Mouse (Mus musculus): ENCODE measurements around the gene Afap1l2. TPM values are rescaled to one million over a fixed set of nuclear protein-coding genes. Genes with fewer than 3 reads are reported as not detected.

Gene Afap1l2
- total and polyA plus RNA-seq, 2 experiments: 0.55 to 0.77 TPM

DNA sequence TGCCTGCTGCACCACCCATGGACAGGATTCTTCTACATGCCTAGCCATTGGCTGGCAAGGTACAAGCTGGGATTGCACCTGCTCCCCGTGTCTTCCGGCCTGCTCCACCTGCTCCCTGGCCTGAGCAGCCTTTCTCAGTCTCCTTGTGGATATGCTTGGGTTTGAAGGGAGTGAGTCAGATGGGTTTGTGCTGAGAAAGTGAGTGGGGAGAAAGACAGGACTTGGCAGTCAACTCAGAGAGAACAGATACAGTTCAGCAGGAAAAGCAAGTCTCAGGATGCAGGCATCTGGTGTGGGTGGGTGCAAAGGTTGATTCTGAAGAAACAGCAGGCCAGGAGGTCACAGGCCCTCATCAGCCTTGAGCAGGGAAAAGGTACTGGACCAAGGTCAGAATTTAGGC lies 27.2 kb downstream of the Afap1l2 start:
- H3K79me2 ChIP-seq (ENCODE audit: control insufficient read depth, insufficient read depth, low read length): no peaks in the 10 kb centered on the region
- no peaks in the 10 kb centered on the region for H3K36me3 ChIP-seq (ENCODE audit: control insufficient read depth, insufficient read depth, low read length)
- H3K27me3 ChIP-seq (ENCODE audit: control insufficient read depth, insufficient read depth, low read length): no peaks in the 10 kb centered on the region
- DNase-seq (ENCODE audit: extremely low read depth, low read depth, low spot score): no peak
- no peak overlapping the region for H3K27ac ChIP-seq (replicated peaks; ENCODE audit: insufficient read depth, low read depth, low read length)
- H3K4me3 ChIP-seq (ENCODE audit: insufficient read depth, low read depth, low read length): no peak overlapping the region
- WGBS: 100% methylated on average over 2 of the region's 2 CpGs
- H3K4me1 ChIP-seq (ENCODE audit: control insufficient read depth, insufficient read depth, low read length): peaks cover 2% of the 10 kb centered on the region; the same call in 1 of the 2 replicates
- no peak for TF ChIP-seq POLR2A (IDR thresholded peaks at IDR 0.05; ENCODE audit: extremely low read depth, insufficient read depth, low read length)
- TF ChIP-seq CTCF (IDR thresholded peaks at IDR 0.05; ENCODE audit: low read depth, low read length): no peak
- no peak overlapping the region for H3K9ac ChIP-seq (ENCODE audit: low read depth, low read length)

DNA sequence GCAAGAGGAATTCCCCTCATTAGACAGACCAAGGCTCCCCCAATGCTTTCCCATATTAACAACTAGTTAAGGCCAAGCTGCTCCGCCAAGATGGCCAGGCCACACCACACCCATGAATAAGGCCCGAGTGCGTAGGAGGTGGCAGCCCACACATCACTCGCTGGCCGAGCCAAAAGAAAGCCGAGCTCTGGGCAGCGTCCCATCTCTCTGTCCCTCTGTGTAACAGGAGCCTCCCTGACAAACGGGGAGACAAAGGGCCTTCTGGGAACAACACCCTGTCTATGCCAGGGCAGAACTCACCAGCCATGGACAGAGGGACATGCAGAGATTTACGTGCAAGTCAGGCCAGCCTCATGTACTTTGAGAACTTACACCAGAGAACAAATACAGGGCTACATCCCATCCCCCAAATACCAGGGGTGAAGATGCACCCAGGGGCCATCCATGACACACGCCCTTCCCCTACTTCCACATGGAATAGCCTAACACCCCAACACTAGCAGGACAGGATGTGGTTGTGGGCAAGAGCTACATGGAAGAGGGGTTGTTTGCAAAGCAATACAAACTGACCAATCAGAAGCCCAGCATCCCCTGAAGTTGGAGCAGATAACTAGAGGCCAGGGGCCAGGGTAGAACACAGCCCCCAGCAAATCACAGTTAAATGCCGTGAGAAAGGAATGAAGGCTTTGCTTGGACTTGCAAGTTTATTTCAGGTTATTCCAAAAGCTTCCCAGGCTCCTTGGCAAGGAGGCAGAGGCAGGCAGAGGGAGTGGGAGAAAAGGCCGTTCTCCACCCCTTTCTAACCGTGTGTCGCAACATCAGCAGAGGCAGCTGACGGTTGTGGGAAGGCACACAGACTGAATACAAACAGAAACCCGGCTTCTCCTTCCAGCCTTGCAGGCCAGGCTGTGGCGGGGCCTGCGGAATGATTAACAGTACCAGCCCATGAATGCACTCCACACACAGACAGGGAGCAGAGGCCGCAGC lies 30.8 kb downstream of the Afap1l2 start:
- Histone ChIP-seq H3K36me3 (ENCODE audit: control insufficient read depth, insufficient read depth, low read length) (no peaks in the 10 kb centered on the region), H3K27ac (replicated peaks; ENCODE audit: insufficient read depth, low read depth, low read length) (no peak overlapping the region), H3K4me1 (ENCODE audit: control insufficient read depth, insufficient read depth, low read length) (peaks cover 2% of the 10 kb centered on the region; the same call in 1 of the 2 replicates), H3K27me3 (ENCODE audit: control insufficient read depth, insufficient read depth, low read length) (no peaks in the 10 kb centered on the region), H3K9ac (ENCODE audit: low read depth, low read length) (no peak overlapping the region), H3K4me3 (ENCODE audit: insufficient read depth, low read depth, low read length) (no peak overlapping the region), H3K79me2 (ENCODE audit: control insufficient read depth, insufficient read depth, low read length) (no peaks in the 10 kb centered on the region)
- DNase-seq (ENCODE audit: extremely low read depth, low read depth, low spot score): peak; percentile 69
- 41% methylated on average over 19 of the region's 19 CpGs for WGBS
- no peak for TF ChIP-seq POLR2A (IDR thresholded peaks at IDR 0.05; ENCODE audit: extremely low read depth, insufficient read depth, low read length)
- TF ChIP-seq CTCF (IDR thresholded peaks at IDR 0.05; ENCODE audit: low read depth, low read length): no peak

DNA sequence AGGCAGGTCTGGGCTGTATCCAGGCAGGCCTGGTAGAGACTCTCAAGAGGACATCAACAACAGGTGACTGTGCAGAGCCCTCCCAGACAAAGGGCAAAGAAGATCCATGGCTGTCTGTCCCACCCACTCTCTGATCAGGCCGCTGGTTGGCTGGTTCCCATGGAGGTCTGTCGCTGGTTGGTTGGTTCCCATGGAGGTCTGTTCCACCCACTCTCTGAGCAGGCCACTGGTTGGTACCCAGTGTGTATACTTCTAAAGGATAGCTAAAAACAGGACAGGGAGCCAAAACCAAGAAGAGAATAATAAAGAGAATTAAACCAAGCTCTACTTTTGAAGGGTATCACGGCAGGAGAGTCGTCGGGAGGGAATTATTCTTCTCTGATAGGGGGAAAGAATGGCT lies 31.5 kb downstream of the Afap1l2 start:
- H3K9ac ChIP-seq (ENCODE audit: low read depth, low read length): no peak overlapping the region
- H3K4me3 ChIP-seq (ENCODE audit: insufficient read depth, low read depth, low read length): no peak overlapping the region
- H3K79me2 ChIP-seq (ENCODE audit: control insufficient read depth, insufficient read depth, low read length): no peaks in the 10 kb centered on the region
- H3K36me3 ChIP-seq (ENCODE audit: control insufficient read depth, insufficient read depth, low read length): no peaks in the 10 kb centered on the region
- peaks cover 2% of the 10 kb centered on the region; the same call in 1 of the 2 replicates for H3K4me1 ChIP-seq (ENCODE audit: control insufficient read depth, insufficient read depth, low read length)
- no peak for TF ChIP-seq POLR2A (IDR thresholded peaks at IDR 0.05; ENCODE audit: extremely low read depth, insufficient read depth, low read length)
- TF ChIP-seq CTCF (IDR thresholded peaks at IDR 0.05; ENCODE audit: low read depth, low read length): no peak
- H3K27me3 ChIP-seq (ENCODE audit: control insufficient read depth, insufficient read depth, low read length): no peaks in the 10 kb centered on the region
- no peak overlapping the region for H3K27ac ChIP-seq (replicated peaks; ENCODE audit: insufficient read depth, low read depth, low read length)
- WGBS: 92% methylated on average over 5 of the region's 5 CpGs
- no peak for DNase-seq (ENCODE audit: extremely low read depth, low read depth, low spot score)

DNA sequence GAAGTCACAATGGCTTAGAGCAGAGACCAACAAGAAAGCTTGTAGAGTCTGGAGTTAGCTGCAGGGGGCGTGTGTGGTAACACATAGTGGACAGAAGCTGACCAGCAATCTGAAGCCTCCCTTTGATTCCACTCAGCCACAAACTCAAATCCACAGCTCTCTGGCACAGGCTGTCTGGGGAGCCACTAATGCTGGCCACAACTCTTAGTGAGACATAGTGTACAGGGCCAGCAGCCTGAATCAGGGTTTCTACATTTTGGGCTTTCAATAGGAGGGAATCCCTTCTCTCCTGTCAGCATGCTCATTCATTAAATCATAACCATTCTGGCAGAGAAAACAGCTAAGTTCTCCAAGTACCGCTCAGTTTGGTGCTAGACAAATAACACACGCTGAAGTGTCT lies 32.5 kb downstream of the Afap1l2 start:
- no peak for TF ChIP-seq POLR2A (IDR thresholded peaks at IDR 0.05; ENCODE audit: extremely low read depth, insufficient read depth, low read length)
- no peak for TF ChIP-seq CTCF (IDR thresholded peaks at IDR 0.05; ENCODE audit: low read depth, low read length)
- no peak overlapping the region for H3K27ac ChIP-seq (replicated peaks; ENCODE audit: insufficient read depth, low read depth, low read length)
- no peaks in the 10 kb centered on the region for H3K27me3 ChIP-seq (ENCODE audit: control insufficient read depth, insufficient read depth, low read length)
- WGBS: 92% methylated on average over 3 of the region's 3 CpGs
- H3K4me3 ChIP-seq (ENCODE audit: insufficient read depth, low read depth, low read length): no peak overlapping the region
- H3K4me1 ChIP-seq (ENCODE audit: control insufficient read depth, insufficient read depth, low read length): peaks cover 2% of the 10 kb centered on the region; the same call in 1 of the 2 replicates
- H3K9ac ChIP-seq (ENCODE audit: low read depth, low read length): no peak overlapping the region
- no peak for DNase-seq (ENCODE audit: extremely low read depth, low read depth, low spot score)
- no peaks in the 10 kb centered on the region for H3K79me2 ChIP-seq (ENCODE audit: control insufficient read depth, insufficient read depth, low read length)
- H3K36me3 ChIP-seq (ENCODE audit: control insufficient read depth, insufficient read depth, low read length): no peaks in the 10 kb centered on the region

DNA sequence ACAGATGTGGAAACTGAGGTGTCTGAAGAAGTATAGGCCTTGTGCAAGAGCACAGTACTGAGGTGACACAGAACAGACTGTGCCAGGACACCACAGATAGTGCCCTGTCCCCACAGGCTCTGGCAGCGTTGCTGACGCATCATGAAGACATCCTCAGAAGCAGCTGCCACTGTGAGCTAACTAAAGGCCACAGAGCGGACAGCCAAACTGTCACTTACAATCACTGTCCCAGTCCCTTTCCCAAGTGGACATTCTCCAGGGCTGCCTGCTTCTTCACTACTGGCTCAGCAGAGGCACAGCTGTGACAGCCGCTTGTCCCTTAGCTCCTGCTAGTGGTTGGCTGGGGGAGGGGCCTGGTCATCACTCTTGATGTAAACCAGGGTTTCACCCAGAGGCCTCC lies 33.9 kb downstream of the Afap1l2 start:
- H3K36me3 ChIP-seq (ENCODE audit: control insufficient read depth, insufficient read depth, low read length): no peaks in the 10 kb centered on the region
- DNase-seq (ENCODE audit: extremely low read depth, low read depth, low spot score): peak; percentile 39

DNA sequence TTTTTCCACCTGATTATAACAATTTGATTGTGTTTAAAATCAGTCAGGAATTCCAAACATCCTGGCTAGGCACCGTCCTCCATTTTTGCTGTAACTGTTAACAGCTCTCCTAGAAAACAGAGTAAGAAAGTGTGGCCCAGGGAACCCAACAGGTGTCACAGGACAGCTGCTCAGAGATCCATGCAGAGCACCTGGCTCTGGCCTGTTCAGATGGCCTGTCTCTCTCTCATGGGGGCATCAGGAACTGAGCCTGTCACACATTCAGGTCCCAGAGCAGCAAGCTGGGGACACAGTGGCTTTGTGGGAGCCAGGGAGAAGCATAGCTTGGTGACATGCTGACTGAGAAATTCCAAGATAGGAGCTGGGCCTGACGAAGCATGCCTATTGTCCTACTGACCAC lies 35.3 kb downstream of the Afap1l2 start:
- no peak overlapping the region for H3K4me3 ChIP-seq (ENCODE audit: insufficient read depth, low read depth, low read length)
- TF ChIP-seq CTCF (IDR thresholded peaks at IDR 0.05; ENCODE audit: low read depth, low read length) (no peak), POLR2A (IDR thresholded peaks at IDR 0.05; ENCODE audit: extremely low read depth, insufficient read depth, low read length) (no peak)

More for the DNA sequence above, 33.9 kb downstream of the Afap1l2 start:
- TF ChIP-seq POLR2A (IDR thresholded peaks at IDR 0.05; ENCODE audit: extremely low read depth, insufficient read depth, low read length) (no peak), CTCF (IDR thresholded peaks at IDR 0.05; ENCODE audit: low read depth, low read length) (no peak)
- no peak overlapping the region for H3K27ac ChIP-seq (replicated peaks; ENCODE audit: insufficient read depth, low read depth, low read length)
- WGBS: 89% methylated on average over 4 of the region's 4 CpGs
- H3K27me3 ChIP-seq (ENCODE audit: control insufficient read depth, insufficient read depth, low read length): no peaks in the 10 kb centered on the region
- no peak overlapping the region for H3K9ac ChIP-seq (ENCODE audit: low read depth, low read length)
- peaks cover 2% of the 10 kb centered on the region; the same call in 1 of the 2 replicates for H3K4me1 ChIP-seq (ENCODE audit: control insufficient read depth, insufficient read depth, low read length)
- H3K4me3 ChIP-seq (ENCODE audit: insufficient read depth, low read depth, low read length): no peak overlapping the region
- no peaks in the 10 kb centered on the region for H3K79me2 ChIP-seq (ENCODE audit: control insufficient read depth, insufficient read depth, low read length)

More for the DNA sequence above, 35.3 kb downstream of the Afap1l2 start:
- H3K27me3 ChIP-seq (ENCODE audit: control insufficient read depth, insufficient read depth, low read length): no peaks in the 10 kb centered on the region
- DNase-seq (ENCODE audit: extremely low read depth, low read depth, low spot score): no peak
- 95% methylated on average over 2 of the region's 2 CpGs for WGBS
- no peaks in the 10 kb centered on the region for H3K79me2 ChIP-seq (ENCODE audit: control insufficient read depth, insufficient read depth, low read length)
- no peaks in the 10 kb centered on the region for H3K36me3 ChIP-seq (ENCODE audit: control insufficient read depth, insufficient read depth, low read length)
- no peaks in the 10 kb centered on the region for H3K4me1 ChIP-seq (ENCODE audit: control insufficient read depth, insufficient read depth, low read length)
- no peak overlapping the region for H3K27ac ChIP-seq (replicated peaks; ENCODE audit: insufficient read depth, low read depth, low read length)
- no peak overlapping the region for H3K9ac ChIP-seq (ENCODE audit: low read depth, low read length)
